Mouse (Mus musculus): ENCODE measurements at regions not wholly inside any gene's neighbourhood (a gene's known extent, or its start where the extent isn't known, plus 50 kb on each side); places are given as distances from the start of the nearest gene placed in this dataset.

- TF ChIP-seq CTCF (IDR thresholded peaks at IDR 0.05; ENCODE audit: extremely low read depth, insufficient read depth, insufficient read length, insufficient replicate concordance) (no peak), POLR2A (IDR thresholded peaks at IDR 0.05; ENCODE audit: low read depth, low read length) (no peak)
These were observed 286.6 kb upstream of the Prkd1 start for GRCm38 (mm10) chr12:50935516-50935915.

All from spleen, adult 2 months (tissue).